Mouse (Mus musculus) urinary bladder, postnatal 10 days (tissue): ENCODE measurements around the gene Aph1b.

Experiments
- DNase-seq: peaks from one replicate; pipeline ENCODE4 v3.0.0; 2022; ENCODE audit warnings: low spot score

The Aph1b gene

DNA sequence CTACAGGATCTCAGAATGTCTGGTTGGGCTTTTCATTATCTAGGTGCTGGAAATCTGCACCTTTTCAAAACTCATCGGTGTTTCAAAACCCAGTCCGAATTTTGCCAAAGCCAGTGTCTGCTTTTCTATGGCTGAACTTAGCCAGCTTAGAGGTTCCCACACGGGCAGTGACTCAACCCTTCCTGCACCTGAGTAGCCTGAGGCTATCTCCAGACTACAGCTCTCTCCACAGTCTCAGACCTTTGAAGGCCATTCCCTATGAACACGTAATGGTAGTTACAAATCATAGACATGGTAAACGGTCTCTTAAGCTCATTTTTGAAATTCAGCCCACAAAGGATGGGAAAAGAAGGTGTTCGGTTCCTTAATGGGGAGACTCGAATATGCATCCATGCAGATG is 55.8 kb downstream of the Aph1b start:
- DNase-seq, result no peak

GRCm38 (mm10) chr9:66736551-66736950 is 58.7 kb downstream of the Aph1b start:
- no peak for DNase-seq

- no peak for DNase-seq
These were observed 59.3 kb downstream of the Aph1b start for GRCm38 (mm10) chr9:66736016-66736415.

DNA sequence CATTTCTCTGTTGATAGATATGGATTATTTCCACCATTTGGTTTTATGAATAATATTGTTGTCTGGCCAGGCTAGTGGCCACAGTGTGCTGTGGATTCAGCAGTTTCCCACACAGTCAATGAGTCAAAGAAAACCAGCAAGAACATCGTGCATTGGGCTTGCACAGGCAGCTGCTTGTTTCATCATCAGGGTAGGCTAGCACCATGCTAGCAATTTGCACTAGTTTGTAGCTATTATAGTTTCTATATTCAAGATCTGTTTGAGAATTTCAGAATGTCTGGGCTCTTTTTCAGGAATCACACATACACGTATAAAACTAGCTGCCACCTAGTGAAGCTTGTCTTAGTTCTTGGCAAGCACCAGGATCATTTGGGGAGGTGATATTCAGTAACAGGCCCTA is 60.2 kb downstream of the Aph1b start:
- no peak for DNase-seq

- no peak for DNase-seq
These were observed 60.7 kb downstream of the Aph1b start for GRCm38 (mm10) chr9:66734568-66734967.

DNA sequence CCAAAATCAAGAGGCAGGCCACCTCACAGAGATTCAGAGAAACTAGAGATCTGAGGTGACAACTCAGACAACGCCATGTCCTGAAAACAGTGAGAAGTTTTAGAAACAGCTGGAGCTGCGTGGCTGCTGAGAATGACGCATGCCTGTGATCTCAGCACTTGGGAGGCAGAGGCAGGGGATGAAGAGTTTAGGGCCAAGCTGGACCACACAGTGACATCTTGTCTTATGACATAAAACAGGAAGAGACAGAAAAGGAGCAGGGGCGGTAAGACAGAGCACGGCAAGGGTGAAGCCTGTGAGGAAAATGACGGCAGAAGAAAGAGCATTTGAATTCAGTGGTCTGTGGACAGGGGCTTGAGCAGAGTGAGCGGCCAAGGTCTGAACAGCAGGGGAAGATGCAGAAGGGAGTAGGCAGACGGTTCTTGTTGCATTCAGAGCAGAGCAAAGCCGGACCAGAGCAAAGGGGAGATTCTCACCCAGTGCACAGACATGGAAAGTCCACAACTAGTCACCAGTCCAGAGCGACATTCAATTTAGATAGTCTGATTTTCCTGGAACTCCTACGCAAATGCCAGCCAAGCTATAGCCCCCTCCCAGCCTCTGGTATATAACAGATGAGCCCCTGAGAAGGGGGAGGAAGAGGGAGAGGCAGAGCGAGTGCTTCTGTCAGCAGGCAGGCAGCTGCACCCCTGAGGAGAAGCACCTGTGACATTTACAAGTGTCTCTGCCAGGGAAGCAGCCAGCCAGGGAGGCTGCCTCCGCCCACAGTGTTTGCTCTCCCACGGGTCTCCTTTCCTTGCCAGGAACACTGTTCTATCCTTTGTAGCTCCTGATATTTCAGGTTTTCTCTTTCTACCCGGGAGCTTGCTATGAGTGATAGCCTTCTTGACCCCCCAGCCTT is 62.2 kb downstream of the Aph1b start:
- DNase-seq, result no peak

DNA sequence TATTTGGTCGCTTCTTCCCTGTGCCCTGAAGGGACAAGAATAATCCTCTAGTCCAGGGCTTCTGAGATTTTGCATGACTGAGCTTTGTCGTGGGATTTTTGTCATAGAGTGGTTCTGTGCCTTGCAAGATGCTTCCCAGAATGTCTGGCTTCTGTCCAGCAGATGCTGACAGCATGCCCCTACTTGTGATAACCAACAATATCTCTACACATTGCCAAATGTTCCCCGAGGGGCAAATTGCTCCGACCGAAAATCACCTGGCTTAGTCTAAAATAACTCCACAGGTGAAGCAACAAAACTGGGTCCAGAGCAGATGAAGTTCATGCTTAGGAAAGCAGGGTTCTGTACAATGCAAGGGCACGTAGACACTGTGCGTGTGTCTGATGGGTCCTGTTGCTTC is 64.0 kb downstream of the Aph1b start:
- DNase-seq, result no peak

DNA sequence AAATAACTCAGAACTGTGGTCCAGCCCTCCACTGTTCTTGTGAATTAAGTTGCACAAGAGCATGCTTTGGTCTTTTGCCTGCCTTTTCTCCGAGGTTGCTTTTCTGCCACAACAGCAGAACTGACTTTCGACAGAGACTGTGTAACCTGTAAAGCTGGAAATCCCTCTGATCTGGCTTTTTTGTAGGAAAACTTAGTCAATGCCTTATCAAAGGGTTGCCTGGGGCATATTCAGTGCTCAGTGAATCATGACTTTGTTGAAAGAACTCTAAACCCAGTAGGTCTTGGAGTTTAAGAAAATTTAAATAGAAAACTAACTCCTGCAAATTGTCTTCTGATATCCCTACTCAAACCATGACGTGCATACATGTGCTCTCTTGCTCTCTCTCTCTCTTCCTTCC is 64.7 kb downstream of the Aph1b start:
- no peak for DNase-seq

DNA sequence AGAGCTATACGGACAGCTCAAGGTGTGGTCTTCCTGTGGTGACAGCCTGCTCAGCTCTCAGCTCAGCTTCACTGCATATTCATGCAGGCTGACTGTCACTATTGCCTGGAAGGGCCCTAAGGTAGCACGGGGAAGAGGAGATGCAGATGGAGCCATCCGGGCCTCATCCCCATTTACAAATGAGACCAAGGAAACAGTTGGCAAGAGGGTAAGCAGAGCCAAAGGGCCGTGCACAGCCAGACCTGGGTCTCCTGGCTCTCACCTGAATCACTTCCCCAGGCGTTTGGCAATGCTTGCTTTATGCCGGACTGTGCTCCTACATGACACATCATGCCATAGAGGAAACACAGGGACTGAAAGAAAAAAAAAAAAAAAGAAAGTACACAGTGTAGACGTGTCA is 68.0 kb downstream of the Aph1b start:
- no peak for DNase-seq

DNA sequence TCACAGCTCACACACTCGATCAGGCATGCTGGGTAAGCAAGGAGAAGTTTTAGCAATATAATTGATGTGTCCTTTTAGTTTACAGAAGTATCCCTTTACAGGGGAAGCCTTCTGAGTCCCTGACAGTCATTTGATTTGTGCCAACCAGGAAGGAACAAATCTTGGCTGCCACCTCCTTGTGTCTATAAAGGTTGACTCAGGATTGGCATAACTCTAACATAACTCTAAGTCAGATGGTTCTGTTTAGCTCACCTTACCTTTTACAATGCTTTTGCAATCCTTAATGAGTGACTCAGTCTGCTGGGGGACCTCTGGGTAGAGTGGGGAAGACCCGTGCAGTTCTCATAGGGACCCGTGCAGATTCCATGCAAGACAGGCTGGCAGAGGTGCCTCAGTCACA is 69.7 kb downstream of the Aph1b start:
- no peak for DNase-seq
